Mouse (Mus musculus): Measurements from ENCODE around the gene Trp73. TPM values are rescaled to one million over a fixed set of nuclear protein-coding genes. Genes with fewer than 3 reads are reported as not detected.
A peak's percentile ranks its signal among the peaks of the same experiment; 100 is the strongest.

Trp73 gene
- polyA plus RNA-seq, 1 experiment from 2014 or later: 0.17 TPM

- WGBS: 1% methylated on average over 33 of the region's 33 CpGs
- H3K4me1 ChIP-seq (ENCODE audit: insufficient read depth): peaks cover 10% of the 10 kb centered on the region
- no peaks in the 10 kb centered on the region for H3K9me3 ChIP-seq (ENCODE audit: low read depth, low read length)
- ATAC-seq (ENCODE audit: insufficient read depth): peak; percentile 69
- DNase-seq: peak; percentile 87
- peak within 1 kb of the TSS; percentile 42 for H3K4me3 ChIP-seq (ENCODE audit: low read depth, low read length)
- H3K27ac ChIP-seq (ENCODE audit: low read depth): peak within 1 kb of the TSS; percentile 60
- peaks cover 17% of the 10 kb centered on the region for H3K36me3 ChIP-seq (ENCODE audit: insufficient read depth)
- TF ChIP-seq CTCF (IDR thresholded peaks at IDR 0.05; ENCODE audit: low read depth): peak; percentile 71
- peak within 1 kb of the TSS; percentile 61 for H3K9ac ChIP-seq
- peak within 1 kb of the TSS; percentile 74 for H3K4me2 ChIP-seq
- peaks cover 3% of the 10 kb centered on the region; the same call in 1 of the 2 replicates for H3K27me3 ChIP-seq (ENCODE audit: insufficient read depth, low read length)
Observed at GRCm38 (mm10) chr4:154025641-154026440, 114.2 kb downstream of the Trp73 start, which contains the start of gene Smim1. TSS of gene Smim1 (minus strand) at chr4:154026230.

- no peaks in the 10 kb centered on the region for H3K9me3 ChIP-seq (ENCODE audit: low read depth, low read length)
- peak overlapping the region; percentile 61 for H3K9ac ChIP-seq
- H3K27me3 ChIP-seq (ENCODE audit: insufficient read depth, low read length): peaks cover 3% of the 10 kb centered on the region; the same call in 1 of the 2 replicates
- H3K4me2 ChIP-seq: peak overlapping the region; percentile 74
- peak overlapping the region; percentile 42 for H3K4me3 ChIP-seq (ENCODE audit: low read depth, low read length)
- peaks cover 10% of the 10 kb centered on the region for H3K4me1 ChIP-seq (ENCODE audit: insufficient read depth)
- peak; percentile 55 for DNase-seq
- no peak for ATAC-seq (ENCODE audit: insufficient read depth)
- H3K36me3 ChIP-seq (ENCODE audit: insufficient read depth): peaks cover 27% of the 10 kb centered on the region
- TF ChIP-seq CTCF (IDR thresholded peaks at IDR 0.05; ENCODE audit: low read depth): no peak
- 18% methylated on average over 17 of the region's 17 CpGs for WGBS
- peak overlapping the region; percentile 60 for H3K27ac ChIP-seq (ENCODE audit: low read depth)
Observed at GRCm38 (mm10) chr4:154024729-154025521, 115.1 kb downstream of the Trp73 start.

DNA sequence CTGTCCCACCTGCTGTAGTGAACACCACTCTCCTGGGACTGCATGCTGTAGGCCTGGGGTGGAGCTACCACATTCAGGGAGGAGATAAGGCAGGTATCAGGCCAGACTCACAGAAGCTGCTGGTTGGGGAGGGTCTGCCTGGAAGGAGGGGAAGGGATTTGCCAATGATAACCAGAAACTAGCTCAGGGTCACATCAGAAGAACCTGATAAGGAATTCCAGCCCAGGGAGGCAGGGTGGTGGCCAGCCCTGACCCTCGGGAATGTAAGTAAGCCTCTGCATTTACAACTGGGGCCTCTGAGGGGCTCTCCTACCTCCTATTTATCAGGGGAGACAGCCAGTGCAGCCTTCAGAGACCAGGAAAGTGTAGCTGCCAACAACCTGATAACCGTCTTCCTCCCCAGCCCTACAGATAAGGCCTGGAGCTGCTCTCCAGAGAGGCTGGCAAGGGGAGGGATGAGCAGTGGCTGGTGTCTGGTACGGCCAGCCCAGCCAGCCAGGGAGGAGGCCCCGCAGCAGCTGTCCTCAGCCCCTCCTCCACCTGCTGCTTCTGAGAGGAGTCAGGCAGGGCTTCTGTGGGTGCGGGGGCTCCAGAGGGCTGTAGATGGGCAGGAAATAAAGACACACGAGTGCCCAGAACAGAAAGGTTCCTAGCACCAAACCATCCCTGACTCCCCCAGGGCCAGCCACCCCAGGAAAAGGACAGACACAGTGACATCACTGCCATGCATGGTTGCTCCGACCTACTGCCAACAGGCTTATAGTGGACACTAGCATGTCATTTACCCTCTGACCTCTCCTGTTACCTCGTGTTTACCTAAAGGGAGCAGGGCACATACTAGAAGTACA, 116.0 kb downstream of the Trp73 start:
- no peak for TF ChIP-seq CTCF (IDR thresholded peaks at IDR 0.05; ENCODE audit: low read depth)
- no peaks in the 10 kb centered on the region for H3K9me3 ChIP-seq (ENCODE audit: low read depth, low read length)
- no peak for DNase-seq
- 9% methylated on average over 8 of the region's 8 CpGs for WGBS
- peak overlapping the region; percentile 42 for H3K4me3 ChIP-seq (ENCODE audit: low read depth, low read length)
- ATAC-seq (ENCODE audit: insufficient read depth): peak; percentile 33
- peaks cover 10% of the 10 kb centered on the region for H3K4me1 ChIP-seq (ENCODE audit: insufficient read depth)
- peak overlapping the region; percentile 16; the same call in 1 of the 2 replicates for H3K9ac ChIP-seq
- H3K36me3 ChIP-seq (ENCODE audit: insufficient read depth): peaks cover 36% of the 10 kb centered on the region
- H3K27me3 ChIP-seq (ENCODE audit: insufficient read depth, low read length): peaks cover 3% of the 10 kb centered on the region; the same call in 1 of the 2 replicates
- peak overlapping the region; percentile 74 for H3K4me2 ChIP-seq
- peak overlapping the region; percentile 32; the same call in 1 of the 2 replicates for H3K27ac ChIP-seq (ENCODE audit: low read depth)

DNA sequence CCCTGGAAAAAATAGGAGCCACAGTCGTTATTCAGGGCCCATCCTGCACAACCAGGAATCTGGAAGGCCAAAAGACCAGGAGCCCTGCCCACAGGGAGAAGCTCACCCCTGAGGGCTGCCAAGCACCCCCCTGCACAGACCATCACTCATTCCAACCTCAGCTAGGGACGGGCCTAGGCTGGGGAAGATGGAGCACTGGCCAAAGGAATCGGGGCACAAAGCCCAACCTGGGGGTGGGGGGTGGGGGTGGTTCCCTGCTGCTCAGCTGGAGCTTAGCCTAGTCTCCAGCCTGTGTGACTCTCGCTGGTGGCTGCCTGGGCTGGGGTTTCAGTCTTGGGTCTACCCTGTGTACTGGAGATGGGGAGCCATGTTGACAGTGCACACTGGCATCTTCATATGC, 117.2 kb downstream of the Trp73 start:
- no peak overlapping the region for H3K27ac ChIP-seq (ENCODE audit: low read depth)
- ATAC-seq (ENCODE audit: insufficient read depth) (no peak), DNase-seq (no peak)
- peaks cover 10% of the 10 kb centered on the region for H3K4me1 ChIP-seq (ENCODE audit: insufficient read depth)
- H3K9ac ChIP-seq: no peak overlapping the region
- no peaks in the 10 kb centered on the region for H3K9me3 ChIP-seq (ENCODE audit: low read depth, low read length)
- 23% methylated on average over 4 of the region's 4 CpGs for WGBS
- H3K4me3 ChIP-seq (ENCODE audit: low read depth, low read length): no peak overlapping the region
- H3K4me2 ChIP-seq: peak overlapping the region; percentile 11; the same call in 1 of the 2 replicates
- peaks cover 47% of the 10 kb centered on the region for H3K36me3 ChIP-seq (ENCODE audit: insufficient read depth)
- peaks cover 3% of the 10 kb centered on the region; the same call in 1 of the 2 replicates for H3K27me3 ChIP-seq (ENCODE audit: insufficient read depth, low read length)
- no peak for TF ChIP-seq CTCF (IDR thresholded peaks at IDR 0.05; ENCODE audit: low read depth)

DNA sequence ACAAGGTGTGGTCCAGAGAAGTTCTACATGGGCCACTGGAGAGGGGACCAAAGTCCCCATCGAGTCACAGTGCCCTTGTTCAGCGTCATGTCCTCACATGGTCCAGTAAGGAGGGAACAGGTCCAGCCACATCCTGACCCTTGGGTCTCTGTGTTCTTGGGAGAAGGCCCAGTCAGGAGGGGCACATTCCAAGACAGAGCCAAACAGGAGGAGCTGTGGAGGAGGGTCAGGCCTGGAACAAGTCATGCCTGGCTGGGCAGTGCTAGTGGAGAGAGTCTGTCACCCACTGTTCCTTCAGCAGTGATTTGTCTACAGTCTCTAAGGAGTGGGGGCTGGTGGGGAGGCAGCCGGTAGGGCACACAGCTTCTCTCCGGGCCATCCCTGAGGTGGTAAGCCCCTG, 117.6 kb downstream of the Trp73 start:
- DNase-seq: no peak
- ATAC-seq (ENCODE audit: insufficient read depth): no peak
- no peak overlapping the region for H3K27ac ChIP-seq (ENCODE audit: low read depth)

GRCm38 (mm10) chr4:154021432-154021831, 118.6 kb downstream of the Trp73 start:
- H3K9me3 ChIP-seq (ENCODE audit: low read depth, low read length): no peaks in the 10 kb centered on the region
- H3K27me3 ChIP-seq (ENCODE audit: insufficient read depth, low read length): peaks cover 2% of the 10 kb centered on the region; the same call in 1 of the 2 replicates
- DNase-seq (no peak), ATAC-seq (ENCODE audit: insufficient read depth) (no peak)
- WGBS: 80% methylated on average over 9 of the region's 9 CpGs
- H3K4me3 ChIP-seq (ENCODE audit: low read depth, low read length): no peak overlapping the region
- no peak for TF ChIP-seq CTCF (IDR thresholded peaks at IDR 0.05; ENCODE audit: low read depth)
- H3K9ac ChIP-seq: no peak overlapping the region
- peaks cover 60% of the 10 kb centered on the region for H3K36me3 ChIP-seq (ENCODE audit: insufficient read depth)
- no peak overlapping the region for H3K27ac ChIP-seq (ENCODE audit: low read depth)
- H3K4me1 ChIP-seq (ENCODE audit: insufficient read depth): peaks cover 10% of the 10 kb centered on the region
- no peak overlapping the region for H3K4me2 ChIP-seq

More for the DNA sequence above, 117.6 kb downstream of the Trp73 start:
- Histone ChIP-seq H3K4me1 (ENCODE audit: insufficient read depth) (peaks cover 10% of the 10 kb centered on the region), H3K36me3 (ENCODE audit: insufficient read depth) (peaks cover 51% of the 10 kb centered on the region), H3K4me2 (no peak overlapping the region), H3K9me3 (ENCODE audit: low read depth, low read length) (no peaks in the 10 kb centered on the region), H3K4me3 (ENCODE audit: low read depth, low read length) (no peak overlapping the region), H3K9ac (no peak overlapping the region), H3K27me3 (ENCODE audit: insufficient read depth, low read length) (peaks cover 3% of the 10 kb centered on the region; the same call in 1 of the 2 replicates)
- WGBS: 80% methylated on average over 4 of the region's 4 CpGs
- TF ChIP-seq CTCF (IDR thresholded peaks at IDR 0.05; ENCODE audit: low read depth): no peak
